Mouse (Mus musculus) CH12.LX (cell line): ENCODE results near the gene Cxcr5. TPM values are rescaled to one million over a fixed set of nuclear protein-coding genes. Genes with fewer than 3 reads are reported as not detected.

ENCODE experiments used
- DNase-seq: peaks from one replicate; pipeline ENCODE4 v3.0.0-alpha.2; 2013; ENCODE audit errors: extremely low read depth
- H3K27ac ChIP-seq: 2 replicates; pipeline ENCODE4 v1.5.1; 2012; ENCODE audit warnings: low read depth, mild to moderate bottlenecking, control low read depth, moderate library complexity; ENCODE audit not compliant: insufficient read depth
- H3K27me3 ChIP-seq: replicated peaks from 2 replicates; pipeline ENCODE3; 2012; ENCODE audit warnings: inconsistent platforms
- H3K36me3 ChIP-seq, 2 experiments: replicated peaks in 1 of 2; 2 replicates each; pipeline versions ENCODE3 to v1.6.1; 2012; ENCODE audit warnings: inconsistent platforms in 1 of 2, low read length in 1 of 2, mild to moderate bottlenecking in 1 of 2, mixed read lengths in 1 of 2, moderate library complexity in 1 of 2; ENCODE audit not compliant: control insufficient read depth in 1 of 2, insufficient read depth in 1 of 2
- H3K4me1 ChIP-seq, 2 experiments: 2 replicates each; pipeline ENCODE4 v1.6.1; 2012; ENCODE audit warnings: inconsistent platforms in 1 of 2, moderate library complexity in 1 of 2; ENCODE audit not compliant: insufficient read depth in 2 of 2, control insufficient read depth in 1 of 2
- H3K4me2 ChIP-seq: 2 replicates; pipeline ENCODE4 v1.6.1; 2012; ENCODE audit warnings: low read depth, mild to moderate bottlenecking, control low read depth; ENCODE audit not compliant: poor library complexity, insufficient read depth, severe bottlenecking
- H3K4me3 ChIP-seq, 3 experiments: fragments of 150-350 bp in 1 of 3; sonication (generic) in 1 of 3; replicated peaks in 1 of 3; 2 replicates each; pipeline versions ENCODE3 to v1.5.1; 2011 to 2012; ENCODE audit warnings: low read depth in 2 of 3, low read length in 2 of 3, mild to moderate bottlenecking in 2 of 3, moderate library complexity in 2 of 3, control low read depth in 1 of 3, improper control_type of control experiment in 1 of 3, inconsistent platforms in 1 of 3, mixed read lengths in 1 of 3; ENCODE audit not compliant: poor library complexity in 1 of 3
- H3K79me2 ChIP-seq: replicated peaks from 2 replicates; pipeline ENCODE4 v1.6.1; 2012; ENCODE audit warnings: mild to moderate bottlenecking, moderate library complexity; ENCODE audit not compliant: control insufficient read depth, poor library complexity, insufficient read depth, severe bottlenecking; ENCODE audit errors: extremely low read depth
- H3K9ac ChIP-seq: 2 replicates; pipeline ENCODE4 v1.6.1; 2012; ENCODE audit warnings: low read depth, mild to moderate bottlenecking, control low read depth, moderate library complexity; ENCODE audit not compliant: insufficient read depth
- H3K9me3 ChIP-seq: replicated peaks from 2 replicates; pipeline ENCODE3; 2012; ENCODE audit warnings: low read length, inconsistent platforms, mixed read lengths
- CHD2 ChIP-seq: IDR thresholded peaks from 2 replicates; pipeline ENCODE4 v1.6.1; 2011; ENCODE audit warnings: low read length, improper control_type of control experiment
- CTCF ChIP-seq, 2 experiments: IDR thresholded peaks in 1 of 2; conservative IDR thresholded peaks in 1 of 2; 2 replicates each; pipeline ENCODE4 v1.5.1; 2011 to 2012; ENCODE audit warnings: low read depth in 2 of 2, low read length in 2 of 2, improper control_type of control experiment in 1 of 2, inconsistent platforms in 1 of 2, mild to moderate bottlenecking in 1 of 2, moderate library complexity in 1 of 2
- EP300 ChIP-seq: IDR thresholded peaks from 2 replicates; pipeline ENCODE4 v1.6.1; 2011; ENCODE audit warnings: low read length, improper control_type of control experiment
- ETS1 ChIP-seq: conservative IDR thresholded peaks from 2 replicates; pipeline ENCODE4 v1.6.1; 2012; ENCODE audit warnings: low read depth, mild to moderate bottlenecking, inconsistent platforms, low read length, improper control_type of control experiment, moderate library complexity
- IRF4 ChIP-seq: IDR thresholded peaks from 2 replicates; pipeline ENCODE4 v1.6.1; 2014; ENCODE audit warnings: low read depth, mild to moderate bottlenecking, inconsistent platforms, low read length, improper control_type of control experiment
- JUN ChIP-seq: IDR thresholded peaks from 2 replicates; pipeline ENCODE4 v1.6.1; 2011; ENCODE audit warnings: low read depth, mild to moderate bottlenecking, low read length, improper control_type of control experiment, moderate library complexity; ENCODE audit not compliant: insufficient read depth
- JUND ChIP-seq: conservative IDR thresholded peaks from 2 replicates; pipeline ENCODE4 v1.6.1; 2011; ENCODE audit warnings: low read depth, low read length, improper control_type of control experiment
- KAT2A ChIP-seq: IDR thresholded peaks from 2 replicates; pipeline ENCODE4 v1.6.1; 2012; ENCODE audit warnings: low read length, improper control_type of control experiment, inconsistent platforms; ENCODE audit not compliant: insufficient replicate concordance
- MAX ChIP-seq: IDR thresholded peaks from 2 replicates; pipeline ENCODE4 v1.6.1; 2011; ENCODE audit warnings: low read length, improper control_type of control experiment
- MEF2A ChIP-seq: IDR thresholded peaks from 2 replicates; pipeline ENCODE4 v1.6.1; 2014; ENCODE audit warnings: low read depth, mild to moderate bottlenecking, inconsistent platforms, low read length, improper control_type of control experiment, borderline replicate concordance
- PAX5 ChIP-seq: IDR thresholded peaks from 2 replicates; pipeline ENCODE4 v1.6.1; 2012; ENCODE audit warnings: low read length, inconsistent platforms, mixed read lengths
- POLR2A ChIP-seq: IDR thresholded peaks from 2 replicates; pipeline ENCODE4 v1.6.1; 2011; ENCODE audit warnings: low read depth, mild to moderate bottlenecking, improper control_type of control experiment, low read length
- SMC3 ChIP-seq: IDR thresholded peaks from 2 replicates; pipeline ENCODE4 v1.6.1; 2011; ENCODE audit warnings: low read depth, low read length, improper control_type of control experiment
- TCF12 ChIP-seq: IDR thresholded peaks from 2 replicates; pipeline ENCODE4 v1.6.1; 2014; ENCODE audit warnings: low read depth, mild to moderate bottlenecking, inconsistent platforms, low read length, improper control_type of control experiment
- UBTF ChIP-seq: IDR thresholded peaks from 2 replicates; pipeline ENCODE4 v1.6.1; 2012; ENCODE audit warnings: low read depth, mild to moderate bottlenecking, inconsistent platforms, low read length, improper control_type of control experiment, moderate library complexity
- ZC3H11A ChIP-seq: IDR thresholded peaks from 2 replicates; pipeline ENCODE4 v1.6.1; 2012; ENCODE audit warnings: low read depth, mild to moderate bottlenecking, inconsistent platforms, low read length, improper control_type of control experiment
- ZNF384 ChIP-seq: IDR thresholded peaks from 2 replicates; pipeline ENCODE4 v1.6.1; 2012; ENCODE audit warnings: low read depth, low read length, improper control_type of control experiment, inconsistent platforms
- dilution Hi-C: fragments of 300-500 bp; cut with MboI; formaldehyde crosslinking; loops from 2 replicates; pipeline ENCODE4 v1.14.3; 2020; ENCODE audit warnings: low sequenced_read_pairs; ENCODE audit not compliant: extremely low pct_unique_long_range_greater_than_20kb, extremely low pct_ligation_motif_present
- in situ Hi-C: fragments of 300-500 bp; cut with MboI; formaldehyde crosslinking; loops from 3 replicates; pipeline ENCODE4 v1.14.3; 2019; ENCODE audit warnings: low sequenced_read_pairs, low pct_ligation_motif_present, low pct_unique_long_range_greater_than_20kb, mixed read lengths
- polyA plus RNA-seq: library from polyadenylated mRNA; unstranded; fragments of >175 nt; gene quantifications from 2 replicates; pipeline ENCODE4 v1.2.1, GENCODE M21; 2012; ENCODE audit warnings: low read depth; ENCODE audit not compliant: insufficient read length
- total RNA-seq, 2 experiments: library from RNA; depleted of rRNA; stranded (reverse); fragments of 300-350 nt in 1 of 2; fragments of >200 nt in 1 of 2; gene quantifications; 2 replicates each; pipeline ENCODE4 v1.2.3; 2012 to 2014

The Cxcr5 gene
- total and polyA plus RNA-seq, 3 experiments = 30.2 to 93.4 (median 70.5) TPM

DNA sequence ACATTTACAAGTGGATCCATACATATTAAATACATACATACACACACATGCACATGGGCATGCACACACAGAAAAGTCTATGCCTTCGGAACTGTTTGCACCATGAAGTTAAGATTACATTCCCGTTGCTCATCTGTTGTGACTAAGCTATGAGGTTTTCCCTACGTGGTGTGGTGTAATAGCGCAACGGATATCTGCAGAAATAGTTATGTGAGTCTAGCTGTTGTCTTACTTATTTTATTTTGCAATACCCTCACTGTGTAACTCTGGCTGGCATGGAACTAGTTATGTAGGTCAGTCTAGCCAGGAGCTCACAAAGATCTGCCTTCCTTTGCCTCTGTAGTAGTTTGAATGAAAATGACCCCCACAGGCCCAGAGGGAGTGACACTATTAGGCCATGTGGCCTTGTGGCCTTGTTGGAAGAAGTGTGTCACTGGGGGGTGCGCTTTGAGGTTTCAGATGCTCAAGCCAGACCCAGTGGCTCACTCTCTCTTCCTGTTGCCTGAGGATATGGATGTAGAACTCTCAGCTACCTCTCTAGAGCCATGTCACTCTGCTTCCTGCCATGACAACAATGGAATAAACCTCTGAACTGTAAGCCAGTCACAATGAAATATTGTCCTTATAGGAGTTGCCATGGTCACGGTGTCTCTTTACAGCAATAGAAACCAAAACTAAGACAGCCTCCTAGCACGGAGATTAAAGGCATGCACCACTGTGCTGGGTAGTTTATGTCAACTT, 13.1 kb downstream of the Cxcr5 start:
- Histone ChIP-seq H3K4me3 (no peak overlapping the region), H3K27me3 (no peaks in the 10 kb centered on the region), H3K9me3 (peaks cover 6% of the 10 kb centered on the region), H3K79me2 (no peaks in the 10 kb centered on the region)
- no peak for DNase-seq
- no peak for TF ChIP-seq SMC3
- no peak for TF ChIP-seq IRF4
- TF ChIP-seq, all 38 proteins: peak for 0
- in situ Hi-C loops = no loop called here
- no peak overlapping the region for H3K4me2 ChIP-seq
- H3K9ac ChIP-seq = no peak overlapping the region
- H3K36me3 ChIP-seq = peaks cover 0 to 2% of the 10 kb centered on the region in 2 experiments
- H3K4me1 ChIP-seq = peaks cover 0 to 7% of the 10 kb centered on the region in 2 experiments; a peak in 3 of 4 replicates
- dilution Hi-C loops = no loop called here
- H3K27ac ChIP-seq = no peak overlapping the region

DNA sequence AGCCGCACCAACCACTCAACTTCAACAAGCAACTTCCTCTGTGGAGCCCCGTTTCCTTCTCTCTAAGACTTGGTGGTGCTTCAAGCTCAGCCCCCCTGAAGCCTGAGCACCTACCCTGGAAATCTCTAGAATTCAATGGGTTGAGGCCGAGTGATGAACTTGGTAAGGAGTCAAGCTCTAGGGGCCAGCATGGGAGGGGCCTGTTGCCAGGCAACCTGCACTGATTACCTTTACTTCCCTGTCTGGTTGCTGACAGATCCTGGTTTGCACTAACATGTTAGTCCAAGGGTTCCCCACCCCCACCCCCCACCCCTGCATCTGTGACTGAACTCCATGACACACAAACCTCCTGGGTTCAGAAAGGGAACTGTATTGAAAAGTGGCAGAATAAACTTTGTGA, 16.7 kb downstream of the Cxcr5 start:
- Histone ChIP-seq H3K9ac (no peak overlapping the region), H3K4me3 (no peak overlapping the region), H3K36me3 (peaks cover 0 to 2% of the 10 kb centered on the region in 2 experiments), H3K79me2 (no peaks in the 10 kb centered on the region), H3K4me2 (no peak overlapping the region), H3K27ac (no peak overlapping the region), H3K4me1 (peaks cover under 1 to 26% of the 10 kb centered on the region in 2 experiments; a peak in 3 of 4 replicates), H3K9me3 (peaks cover 6% of the 10 kb centered on the region), H3K27me3 (no peaks in the 10 kb centered on the region)
- TF ChIP-seq UBTF = no peak
- TF ChIP-seq JUND = no peak
- TF ChIP-seq TCF12 = no peak
- TF ChIP-seq CTCF (conservative IDR thresholded peaks at IDR 0.05 in 1 of 2, IDR thresholded peaks at IDR 0.05 in 1 of 2; ENCODE audit: low read depth in 2 of 2, low read length in 2 of 2) = no peak
- TF ChIP-seq CHD2 = no peak
- TF ChIP-seq ZC3H11A = no peak
- in situ Hi-C loops (no loop called here), dilution Hi-C loops (no loop called here)
- DNase-seq = no peak

DNA sequence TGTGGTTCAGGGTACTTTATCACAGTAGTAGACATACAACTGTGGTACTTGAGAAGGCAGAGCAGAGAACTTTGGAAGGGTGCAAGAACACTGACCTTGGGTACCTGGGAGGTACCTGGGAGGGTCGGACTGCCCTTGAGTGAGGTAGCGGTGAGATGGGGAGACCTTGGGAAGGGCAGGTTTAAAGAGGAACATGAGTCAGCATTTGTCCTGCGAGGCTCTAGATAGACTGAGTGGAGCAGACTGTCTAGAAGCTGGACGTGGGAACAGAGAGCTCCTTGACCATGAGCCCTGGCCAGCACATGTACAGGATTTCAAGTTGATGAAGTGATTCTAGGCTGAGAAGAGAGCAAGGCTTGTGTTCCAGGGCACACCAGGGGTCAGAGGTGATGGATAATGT, 19.3 kb downstream of the Cxcr5 start:
- Histone ChIP-seq H3K27me3 (no peaks in the 10 kb centered on the region), H3K27ac (no peak overlapping the region), H3K4me2 (no peak overlapping the region), H3K36me3 (no peaks in the 10 kb centered on the region), H3K9me3 (no peaks in the 10 kb centered on the region), H3K4me3 (no peak overlapping the region), H3K4me1 (peaks cover 18 to 48% of the 10 kb centered on the region in 2 experiments), H3K79me2 (no peaks in the 10 kb centered on the region), H3K9ac (no peak overlapping the region)
- DNase-seq = no peak
- dilution Hi-C loops = no loop called here
- TF ChIP-seq CTCF (conservative IDR thresholded peaks at IDR 0.05 in 1 of 2, IDR thresholded peaks at IDR 0.05 in 1 of 2; ENCODE audit: low read depth in 2 of 2, low read length in 2 of 2) (no peak), MEF2A (no peak), CHD2 (no peak), PAX5 (no peak), KAT2A (no peak), TCF12 (no peak), JUN (no peak), ZNF384 (no peak), ETS1 (no peak), ZC3H11A (no peak), EP300 (no peak), IRF4 (no peak), MAX (no peak), POLR2A (no peak)
- in situ Hi-C loops = no loop called here
